In the genomic region with DNA sequence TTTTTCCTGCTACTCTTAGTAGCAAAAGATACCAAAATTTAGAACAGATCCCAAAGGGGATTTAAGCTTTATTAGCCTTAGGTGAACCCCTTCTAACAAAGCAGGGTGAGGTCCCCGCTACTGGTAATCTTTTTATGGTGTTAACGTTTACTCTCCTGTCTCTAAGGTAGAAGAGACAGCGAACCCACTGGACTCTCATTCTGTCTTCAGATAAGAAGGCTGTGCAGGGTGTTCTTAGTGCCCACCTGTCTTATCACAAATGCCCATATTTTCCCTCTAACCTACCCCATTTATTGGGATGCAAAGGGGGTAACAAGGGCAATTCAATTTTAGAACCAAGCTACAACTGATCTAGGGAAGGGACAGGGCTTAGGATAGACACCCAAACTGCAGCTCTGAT, we compare ENCODE assay signal across 24 mouse cellular contexts. TPM values are rescaled to one million over a fixed set of nuclear protein-coding genes. Genes with fewer than 3 reads are reported as not detected.
DNase-seq lines count a peak whose midpoint lies in the region; ATAC-seq lines count a peak whose summit lies in the region.
"Had no signal": no experiment of that assay in that cellular context is flagged by ENCODE, and none has a peak within 500 bp of the region (broad histone marks: within the 10 kb centered on the region; RNA-seq: fewer than 3 reads in every experiment).

No protein-coding gene starts in this region.

- H3K27me3 ChIP-seq in hindbrain, embryonic 14.5 days (ENCODE audit: control insufficient read depth, insufficient read depth, low read length) = no peaks in the 10 kb centered on the region
- H3K27me3 ChIP-seq in hindbrain, embryonic 12.5 days = no peaks in the 10 kb centered on the region
- no peaks in the 10 kb centered on the region for H3K27me3 ChIP-seq in neural tube, embryonic 13.5 days
- H3K27me3 ChIP-seq: heart, embryonic 13.5 days; intestine, embryonic 15.5 days; limb, embryonic 13.5 days; lung, embryonic 15.5 days had no signal

- no peaks in the 10 kb centered on the region for H3K9me3 ChIP-seq in hindbrain, embryonic 14.5 days (ENCODE audit: control insufficient read depth, low read length)
- H3K9me3 ChIP-seq in hindbrain, embryonic 12.5 days (replicated peaks) = no peaks in the 10 kb centered on the region
- no peaks in the 10 kb centered on the region for H3K9me3 ChIP-seq in neural tube, embryonic 13.5 days
- H3K9me3 ChIP-seq: forebrain, embryonic 10.5 days; G1E; heart, embryonic 13.5 days; intestine, embryonic 15.5 days; limb, embryonic 13.5 days; lung, embryonic 15.5 days had no signal

- H3K27ac ChIP-seq in hindbrain, embryonic 14.5 days = no peak overlapping the region
- H3K27ac ChIP-seq in hindbrain, embryonic 12.5 days = no peak overlapping the region
- no peak overlapping the region for H3K27ac ChIP-seq in neural tube, embryonic 13.5 days (replicated peaks)
- H3K27ac ChIP-seq: forebrain, embryonic 10.5 days; heart, embryonic 13.5 days; intestine, embryonic 15.5 days; limb, embryonic 13.5 days; lung, embryonic 15.5 days; macrophage had no signal

- no peak overlapping the region for H3K4me3 ChIP-seq in hindbrain, embryonic 14.5 days (replicated peaks; ENCODE audit: low read length)
- H3K4me3 ChIP-seq in hindbrain, embryonic 12.5 days = no peak overlapping the region
- no peak overlapping the region for H3K4me3 ChIP-seq in neural tube, embryonic 13.5 days
- H3K4me3 ChIP-seq: forebrain, embryonic 10.5 days; heart, embryonic 13.5 days; intestine, embryonic 15.5 days; limb, embryonic 13.5 days; lung, embryonic 15.5 days had no signal

- H3K4me2 ChIP-seq in hindbrain, embryonic 14.5 days (replicated peaks) = peak overlapping the region; percentile 59; the same call in 1 of the 2 replicates
- no peak overlapping the region for H3K4me2 ChIP-seq in hindbrain, embryonic 12.5 days (replicated peaks)
- peak overlapping the region; percentile 55; the same call in 1 of the 2 replicates for H3K4me2 ChIP-seq in neural tube, embryonic 13.5 days
- H3K4me2 ChIP-seq: heart, embryonic 13.5 days; intestine, embryonic 15.5 days; limb, embryonic 13.5 days; lung, embryonic 15.5 days had no signal

- H3K36me3 ChIP-seq in hindbrain, embryonic 14.5 days (replicated peaks; ENCODE audit: control insufficient read depth, insufficient read depth) = 0 out of 2 replicates have a peak, but pooled peaks cover 4% of the 10 kb centered on the region
- H3K36me3 ChIP-seq in hindbrain, embryonic 12.5 days = no peaks in the 10 kb centered on the region
- H3K36me3 ChIP-seq in neural tube, embryonic 13.5 days = no peaks in the 10 kb centered on the region
- H3K36me3 ChIP-seq: forebrain, embryonic 10.5 days; G1E; heart, embryonic 13.5 days; intestine, embryonic 15.5 days; limb, embryonic 13.5 days; lung, embryonic 15.5 days had no signal

- H3K4me1 ChIP-seq in hindbrain, embryonic 14.5 days (replicated peaks; ENCODE audit: control insufficient read depth, insufficient read depth, low read length) = peaks cover 51% of the 10 kb centered on the region
- peaks cover 32% of the 10 kb centered on the region for H3K4me1 ChIP-seq in hindbrain, embryonic 12.5 days
- H3K4me1 ChIP-seq in neural tube, embryonic 13.5 days (replicated peaks) = peaks cover 55% of the 10 kb centered on the region
- H3K4me1 ChIP-seq: intestine, embryonic 15.5 days had no signal

- no peak overlapping the region for H3K9ac ChIP-seq in hindbrain, embryonic 14.5 days
- H3K9ac ChIP-seq in hindbrain, embryonic 12.5 days = no peak overlapping the region
- no peak overlapping the region for H3K9ac ChIP-seq in neural tube, embryonic 13.5 days
- H3K9ac ChIP-seq: heart, embryonic 13.5 days; intestine, embryonic 15.5 days; limb, embryonic 13.5 days; lung, embryonic 15.5 days had no signal

- WGBS in hindbrain, embryonic 14.5 days = 86% methylated on average over 3 of the region's 3 CpGs
- 89% methylated on average over 3 of the region's 3 CpGs for WGBS in hindbrain, embryonic 12.5 days
- 72% methylated on average over 3 of the region's 3 CpGs for WGBS in neural tube, embryonic 13.5 days

- no peak for ATAC-seq in hindbrain, embryonic 14.5 days (ENCODE audit: low FRiP score)
- ATAC-seq in hindbrain, embryonic 12.5 days (ENCODE audit: low FRiP score) = no peak
- no peak for ATAC-seq in neural tube, embryonic 13.5 days (ENCODE audit: low read depth)
- ATAC-seq in megakaryocyte-erythroid progenitor cell, adult 5-6 weeks (replicated peaks; ENCODE audit: low FRiP score, low TSS enrichment, poor library complexity, severe bottlenecking) = peak; percentile 77
- ATAC-seq: intestine, embryonic 15.5 days had no signal

- no peak for DNase-seq in hindbrain, embryonic 14.5 days (ENCODE audit: low spot score)
- no peak for DNase-seq in neural tube, embryonic 10.5 days (ENCODE audit: extremely low spot score, low spot score)
- DNase-seq in left cerebral cortex, adult 9 months (ENCODE audit: low spot score in 2 of 2) = no peak
- DNase-seq in gastrocnemius, adult 18-20 months (ENCODE audit: low spot score) = no peak
- DNase-seq in frontal cortex, postnatal 14 days (ENCODE audit: low spot score in 2 of 2) = no peak
- DNase-seq: adrenal gland, postnatal 14 days; cerebellum, adult 9-11 months; gastrocnemius, postnatal 10 days; heart, adult 18-20 months; heart, postnatal 36 days; kidney, adult 9 months; kidney, postnatal 25 days; right cerebral cortex, postnatal 14 days; spleen, adult 18-20 months had no signal

RNA-seq across cellular contexts. Expression of gene Megf9, which starts 6.2 kb away (rescaled TPM):
- polyA plus RNA-seq in hindbrain, embryonic 14.5 days (2014; fragmentation: Nextera tagmentation; extraction: Ambion mirVana) = 41.8 and 44.7 TPM in 2 replicates
- 35.5 and 37.4 TPM in 2 replicates for polyA plus RNA-seq in hindbrain, embryonic 12.5 days (2016; fragmentation: Nextera tagmentation; extraction: Ambion mirVana)
- 26.7 and 28.0 TPM in 2 replicates for polyA plus RNA-seq in neural tube, embryonic 13.5 days (2015; fragmentation: Nextera tagmentation; extraction: Ambion mirVana)
- total RNA-seq in megakaryocyte-erythroid progenitor cell, adult 5-6 weeks (2014; fragmentation: Nextera tagmentation) = 3.7 and 8.4 TPM in 2 replicates
- total RNA-seq in megakaryocyte-erythroid progenitor cell, adult 5-6 weeks (2017) = 4.1 and 4.7 TPM in 2 replicates
- total RNA-seq in gastrocnemius, adult 18-20 months (2021) = 1 to 10 TPM; 2.3 to 3.6 TPM
- polyA plus RNA-seq: G1E had no signal
